Mouse (Mus musculus): Measurements from ENCODE around the gene Lrba.

Lrba gene

DNA sequence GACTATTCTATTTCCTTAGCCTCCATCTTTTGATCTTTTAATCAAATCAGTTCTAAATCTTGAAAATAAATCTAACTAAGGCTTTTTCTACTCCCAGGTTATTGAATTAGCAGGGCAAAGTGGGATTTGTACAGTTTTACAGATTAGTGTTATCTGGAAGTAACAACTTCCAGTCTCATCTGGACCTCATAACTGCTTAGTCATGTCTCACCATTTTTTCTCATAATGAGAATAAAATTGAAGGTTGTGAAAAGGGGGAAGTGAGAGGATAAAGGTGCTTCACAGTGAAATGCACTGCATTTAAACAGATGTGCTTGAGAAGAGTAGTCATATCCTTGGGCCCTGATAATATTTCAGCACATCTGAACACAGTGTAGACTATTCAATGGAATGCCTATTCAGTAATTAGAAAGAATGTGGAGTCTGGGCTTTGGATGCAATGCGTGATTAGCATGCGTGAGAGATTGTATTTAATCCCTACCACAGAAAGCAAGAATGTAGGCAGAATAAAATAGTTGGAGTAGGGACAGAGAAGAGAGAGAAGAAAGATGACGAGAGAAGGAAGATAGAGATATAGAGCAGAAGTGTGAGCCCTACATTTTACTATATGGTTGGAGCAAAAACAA lies 298.5 kb downstream of the Lrba start:
- DNase-seq: no peak

DNA sequence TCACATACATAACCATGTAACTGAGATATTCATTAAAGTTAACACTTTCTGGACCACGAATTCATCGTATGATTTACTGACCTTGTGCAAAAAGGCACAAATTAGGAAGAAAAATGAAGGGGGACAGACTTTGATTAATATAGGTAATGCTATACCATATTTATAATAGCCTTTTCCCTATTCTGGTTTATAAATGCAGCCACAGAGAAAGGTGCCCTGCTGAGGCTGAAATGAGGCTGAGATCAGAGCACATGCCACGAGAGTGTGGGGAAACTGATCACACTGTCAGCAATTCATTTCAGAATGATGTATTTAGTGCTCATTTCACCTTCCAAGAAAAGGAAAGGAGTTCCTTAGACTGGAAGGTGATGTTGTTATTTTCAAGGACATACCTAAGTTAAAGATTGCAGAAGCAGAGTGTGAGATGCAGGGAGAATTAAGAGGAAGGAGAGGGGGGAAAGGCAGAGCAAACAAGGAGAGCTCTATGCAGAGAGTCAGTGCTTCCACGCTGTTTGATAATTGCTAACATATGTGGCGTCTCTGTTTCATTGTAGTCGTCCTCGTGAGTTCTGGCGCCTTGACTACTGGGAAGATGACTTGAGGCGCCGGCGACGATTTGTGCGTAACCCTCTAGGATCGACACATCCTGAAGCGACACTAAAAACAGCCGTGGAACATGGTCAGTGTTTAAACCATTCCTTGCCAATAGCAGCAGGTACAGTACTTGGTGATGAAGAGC lies 307.2 kb downstream of the Lrba start:
- DNase-seq: no peak

DNA sequence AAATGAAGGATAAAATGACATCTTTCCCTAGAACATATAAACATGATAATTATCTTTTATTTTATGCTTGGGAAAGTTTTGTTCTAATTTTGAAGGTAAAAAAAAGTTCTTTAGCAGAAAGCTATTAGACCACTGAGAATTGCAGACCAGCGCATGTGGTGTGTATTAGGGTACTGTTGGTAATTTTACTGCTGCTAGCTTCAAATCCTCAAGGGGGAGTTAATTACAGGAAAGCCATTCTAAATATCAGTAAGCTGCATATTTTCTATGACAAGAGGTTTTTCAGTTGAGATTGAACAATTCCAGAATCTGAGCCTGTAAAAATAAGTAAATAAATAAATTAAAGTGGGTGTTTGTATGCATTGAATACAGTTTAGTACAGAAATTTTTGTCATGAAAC lies 312.3 kb downstream of the Lrba start:
- DNase-seq: no peak

DNA sequence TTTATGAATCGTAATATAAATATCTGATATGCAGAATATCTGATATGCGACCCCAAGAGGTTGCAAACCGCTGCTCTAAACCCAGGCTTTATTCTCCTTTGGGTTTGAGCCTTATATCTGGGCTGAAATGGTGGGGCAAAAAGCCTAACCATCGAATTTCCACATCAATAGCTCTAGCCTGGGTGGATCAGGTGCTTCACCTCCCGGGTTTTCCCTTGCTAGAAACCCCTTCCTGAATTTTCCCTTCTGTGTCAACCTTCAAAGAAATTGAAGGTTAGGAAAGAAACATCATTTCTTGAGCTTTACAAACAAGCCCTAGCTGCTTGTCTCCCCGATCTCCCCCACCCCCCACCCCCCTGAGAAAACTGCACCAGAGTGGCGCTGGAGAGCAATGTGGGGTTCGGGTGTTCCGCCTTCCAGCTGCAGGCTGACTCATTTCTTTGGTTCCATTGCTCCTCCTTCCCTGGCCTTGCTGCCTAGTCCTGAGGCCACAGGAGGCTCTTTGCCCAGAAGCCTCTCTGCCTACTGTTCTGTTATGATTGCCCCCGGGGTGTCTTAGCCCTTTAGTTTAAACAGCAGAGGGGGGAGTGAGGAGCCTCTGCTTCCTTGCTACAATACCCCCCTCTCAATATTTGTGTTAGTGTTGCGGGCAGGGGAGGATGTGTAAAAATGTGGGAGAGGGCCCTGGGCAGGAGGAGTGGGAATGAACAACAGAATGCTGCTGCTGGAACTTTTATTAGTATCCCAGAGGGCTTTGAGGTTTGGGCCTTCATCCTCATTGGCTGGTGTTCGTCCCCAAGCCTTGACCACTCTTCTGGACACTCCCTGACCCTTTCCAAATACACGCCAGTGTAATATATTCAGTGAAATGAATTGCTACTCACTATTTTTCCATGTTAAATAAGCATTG lies 314.4 kb downstream of the Lrba start:
- DNase-seq: peak; percentile 79

DNA sequence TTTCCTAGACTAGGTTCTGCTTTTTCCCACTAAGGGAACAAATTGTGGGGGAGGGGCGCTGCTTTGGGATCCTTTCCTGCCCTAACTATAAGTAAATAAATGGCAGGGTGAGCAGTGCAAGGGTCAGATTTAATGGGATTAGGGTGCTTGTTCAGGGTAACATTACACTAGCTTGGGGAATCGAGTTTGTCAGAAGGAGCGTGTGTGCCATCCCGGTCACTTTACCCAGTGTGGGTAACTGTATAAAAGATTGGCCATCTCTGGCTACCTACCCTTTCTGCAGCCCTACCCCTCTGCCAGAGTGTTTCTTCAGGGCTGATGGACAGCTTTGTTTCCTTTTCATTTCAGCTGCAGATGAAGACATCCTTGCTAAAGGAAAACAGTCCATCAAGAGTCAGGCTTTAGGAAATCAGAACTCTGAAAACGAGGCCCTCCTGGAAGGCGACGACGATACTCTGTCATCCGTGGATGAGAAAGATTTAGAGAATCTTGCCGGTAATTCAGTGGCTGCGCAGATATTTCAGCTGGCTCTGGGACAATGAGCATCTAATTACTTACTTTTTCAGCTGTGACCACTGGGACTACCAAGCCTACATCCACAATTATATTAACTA lies 315.2 kb downstream of the Lrba start:
- DNase-seq: no peak

DNA sequence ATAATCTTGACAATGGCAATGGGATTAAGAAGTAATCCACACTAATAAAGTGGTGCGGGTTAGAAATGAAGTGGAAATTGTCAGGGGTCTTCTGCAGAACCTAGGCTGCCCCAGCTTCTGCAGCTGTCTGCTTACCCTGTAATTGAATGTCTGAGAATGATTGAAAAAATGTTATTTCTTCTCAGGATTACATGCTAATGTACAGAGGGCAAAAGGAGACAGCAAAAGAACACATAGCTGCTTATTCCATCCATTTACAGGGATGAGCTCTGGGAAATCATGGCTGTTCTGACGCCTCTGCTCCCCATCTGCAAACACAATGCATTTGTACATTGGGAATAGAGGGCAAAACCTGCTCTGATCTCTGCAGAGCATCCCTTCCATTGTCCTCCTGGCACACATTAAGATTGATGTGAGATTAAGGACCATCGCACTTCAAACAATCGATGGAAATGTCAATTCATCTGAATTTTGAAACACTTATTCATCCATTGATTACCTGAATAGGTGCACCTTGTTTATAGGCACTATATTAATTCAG lies 316.7 kb downstream of the Lrba start:
- DNase-seq: no peak

DNA sequence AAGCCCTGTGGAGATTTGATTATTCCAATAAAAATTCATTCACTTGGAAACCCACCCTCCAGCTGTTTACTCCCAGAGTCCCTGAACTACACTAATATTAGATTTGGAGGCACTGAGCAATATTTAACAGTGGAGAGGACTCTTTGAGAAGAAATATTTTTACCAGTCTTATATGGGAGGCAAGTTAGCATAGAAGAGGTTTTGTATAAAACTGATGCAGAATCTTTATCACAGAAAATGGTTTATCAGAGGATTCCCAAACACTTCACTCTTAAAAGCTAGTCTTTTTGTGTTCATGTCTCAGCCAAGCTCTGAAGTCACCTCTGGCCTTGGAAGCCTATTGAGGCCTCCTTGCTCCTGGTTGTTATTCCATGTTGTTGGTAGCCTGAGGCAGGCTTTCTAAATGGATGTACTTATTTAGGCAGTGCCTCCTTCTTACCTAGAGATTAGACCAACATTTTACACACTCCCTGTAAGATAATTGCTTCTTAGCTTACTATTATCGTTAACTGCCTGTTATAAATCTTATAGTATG lies 317.4 kb downstream of the Lrba start:
- DNase-seq: no peak

DNA sequence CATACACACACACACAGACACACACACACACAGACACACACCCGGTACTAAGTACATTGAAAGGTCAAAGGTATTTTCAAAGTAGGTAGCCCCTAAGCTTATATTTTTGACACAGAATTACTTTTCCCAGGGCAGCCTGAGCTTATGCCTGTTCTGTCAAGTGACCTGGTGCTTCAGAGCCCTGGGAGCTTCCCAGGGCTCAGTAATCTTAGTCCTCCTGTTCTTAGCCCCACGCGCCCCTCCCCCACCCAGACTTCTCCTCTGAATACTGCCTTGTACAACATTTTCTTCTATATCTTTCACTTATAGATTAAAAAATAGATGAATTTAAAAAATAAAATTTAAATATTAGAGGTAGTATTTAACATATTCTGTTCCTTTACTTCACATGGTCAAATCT lies 320.3 kb downstream of the Lrba start:
- DNase-seq: peak; percentile 82

DNA sequence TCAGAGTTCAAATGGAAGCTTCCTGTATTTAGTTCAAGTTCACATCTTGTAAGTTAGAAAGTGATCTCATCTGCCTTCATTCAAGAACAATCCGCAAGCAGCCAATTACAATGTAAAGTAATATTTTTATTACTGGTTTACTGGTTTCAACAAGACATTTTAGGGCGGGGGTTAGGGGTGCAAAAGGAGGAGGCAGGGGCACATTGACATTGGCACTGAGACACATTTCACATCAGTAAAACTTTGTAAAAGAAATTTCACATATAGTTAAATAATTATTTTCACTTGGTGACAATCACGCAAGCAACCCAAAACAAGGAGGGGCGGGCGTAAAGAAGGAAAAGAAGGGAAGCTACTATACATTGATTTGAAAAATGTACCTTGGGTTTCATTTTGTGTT lies 321.5 kb downstream of the Lrba start:
- no peak for DNase-seq

DNA sequence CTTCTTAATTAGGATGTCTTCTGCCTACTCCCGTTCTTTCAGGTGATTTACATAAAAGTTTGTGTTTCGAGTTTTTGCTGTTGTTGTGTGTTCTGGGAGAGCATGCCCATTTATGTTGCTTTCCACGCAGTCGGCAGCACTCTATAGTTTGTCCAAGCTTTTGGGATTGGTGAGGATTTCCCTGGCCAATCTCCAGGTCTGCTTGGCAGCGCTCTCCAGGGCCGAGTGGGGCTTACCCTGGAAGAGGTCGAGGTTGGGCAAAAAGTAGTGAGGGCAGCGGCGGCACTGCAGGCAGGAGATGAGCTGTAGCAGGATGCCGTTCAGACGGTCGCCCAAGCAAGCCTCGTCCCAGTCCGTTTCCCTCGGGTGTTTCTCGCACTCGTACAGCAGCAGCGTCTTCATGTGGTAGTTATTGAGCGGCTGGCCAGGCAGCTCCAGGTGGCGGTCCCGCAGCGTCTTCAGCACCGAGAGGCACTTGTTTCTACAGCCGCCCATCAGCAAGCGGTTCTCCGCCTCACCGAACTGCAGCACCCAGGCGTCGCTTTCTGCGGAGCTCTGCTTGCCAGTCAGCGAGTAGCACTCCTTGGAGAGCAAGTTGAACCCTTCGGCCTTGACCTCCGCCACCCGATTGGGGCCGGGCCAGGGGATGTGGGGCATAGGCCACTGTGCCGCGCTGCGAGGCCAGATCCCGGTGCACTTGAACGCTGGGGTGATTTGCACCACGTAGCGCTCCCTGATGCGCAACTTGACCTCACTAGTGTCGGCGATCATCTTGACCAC lies 322.2 kb downstream of the Lrba start:
- DNase-seq: peak; percentile 71

DNA sequence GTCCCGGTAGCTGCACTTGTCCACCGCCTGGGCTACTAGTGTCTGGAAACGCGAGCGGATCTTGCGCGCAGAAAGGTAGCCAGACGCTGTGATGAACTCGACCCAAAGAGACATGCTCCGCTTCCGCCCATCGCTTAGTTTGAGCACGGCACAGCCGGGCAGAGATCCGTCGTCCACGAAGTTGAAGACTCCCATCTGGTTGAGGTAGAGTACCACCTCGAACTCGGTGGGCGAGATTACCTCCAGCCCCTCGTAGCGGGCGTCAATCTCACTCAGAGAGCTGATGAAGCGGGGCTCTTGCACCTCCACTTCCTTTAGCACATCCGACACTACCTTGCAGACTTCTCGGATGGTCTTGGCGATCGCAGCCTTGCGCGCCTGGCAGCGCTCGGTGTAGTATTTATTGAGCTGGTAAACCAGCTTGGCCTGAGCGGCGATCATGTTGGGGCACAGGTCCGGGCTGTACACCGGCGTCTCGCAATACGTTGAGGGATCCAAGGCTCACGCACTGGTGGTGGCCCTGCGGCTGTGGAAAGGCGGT lies 322.8 kb downstream of the Lrba start:
- no peak for DNase-seq

DNA sequence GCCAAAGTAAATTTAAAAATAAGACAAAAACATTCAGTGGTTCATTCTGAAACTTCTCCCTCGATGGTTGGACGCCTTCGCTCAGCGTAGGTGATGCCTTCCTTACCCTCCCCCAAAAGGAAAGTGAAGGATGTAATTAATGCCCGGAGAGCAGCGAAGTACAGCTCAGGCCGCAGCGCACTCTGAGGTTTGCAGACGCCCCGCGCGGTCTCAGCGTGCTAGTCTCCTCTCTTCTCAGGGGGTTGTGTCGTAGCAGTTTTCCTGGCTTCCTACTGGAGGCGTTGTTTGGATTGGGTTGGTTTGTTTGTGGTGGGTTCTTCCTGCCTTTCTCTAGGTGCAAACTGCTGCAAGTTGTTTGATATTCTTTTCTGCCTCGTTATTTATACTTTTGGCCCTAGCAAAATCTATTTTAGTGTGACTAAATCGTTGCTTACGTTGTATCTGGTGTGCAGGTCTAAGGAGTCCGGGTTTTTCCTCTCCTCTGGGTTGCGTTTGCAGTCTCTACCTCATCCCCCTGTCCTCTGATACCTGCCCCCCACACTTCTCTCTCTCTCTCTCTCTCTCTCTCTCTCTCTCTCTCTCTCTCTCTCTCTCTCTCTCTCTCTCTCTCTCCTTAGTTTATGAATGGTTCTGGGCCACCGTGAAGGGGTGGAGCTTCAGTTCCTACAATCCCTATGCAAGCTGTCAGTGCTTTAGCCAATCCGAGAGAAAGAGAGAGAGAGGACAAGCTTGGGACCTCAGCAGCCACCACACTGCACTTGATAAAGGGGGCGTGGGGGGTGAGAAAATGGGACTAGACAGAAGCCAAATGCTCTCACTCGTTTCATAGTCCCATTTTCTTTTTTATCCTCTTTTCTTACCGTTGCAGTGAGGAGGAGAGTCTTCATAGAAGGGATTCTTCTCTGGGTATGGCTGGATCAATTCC lies 323.9 kb downstream of the Lrba start, which contains the start of gene Mab21l2:
Gene Mab21l2 (minus strand): TSS at position 539 of the 925 bp plus-strand sequence.
- peak; percentile 98 for DNase-seq

DNA sequence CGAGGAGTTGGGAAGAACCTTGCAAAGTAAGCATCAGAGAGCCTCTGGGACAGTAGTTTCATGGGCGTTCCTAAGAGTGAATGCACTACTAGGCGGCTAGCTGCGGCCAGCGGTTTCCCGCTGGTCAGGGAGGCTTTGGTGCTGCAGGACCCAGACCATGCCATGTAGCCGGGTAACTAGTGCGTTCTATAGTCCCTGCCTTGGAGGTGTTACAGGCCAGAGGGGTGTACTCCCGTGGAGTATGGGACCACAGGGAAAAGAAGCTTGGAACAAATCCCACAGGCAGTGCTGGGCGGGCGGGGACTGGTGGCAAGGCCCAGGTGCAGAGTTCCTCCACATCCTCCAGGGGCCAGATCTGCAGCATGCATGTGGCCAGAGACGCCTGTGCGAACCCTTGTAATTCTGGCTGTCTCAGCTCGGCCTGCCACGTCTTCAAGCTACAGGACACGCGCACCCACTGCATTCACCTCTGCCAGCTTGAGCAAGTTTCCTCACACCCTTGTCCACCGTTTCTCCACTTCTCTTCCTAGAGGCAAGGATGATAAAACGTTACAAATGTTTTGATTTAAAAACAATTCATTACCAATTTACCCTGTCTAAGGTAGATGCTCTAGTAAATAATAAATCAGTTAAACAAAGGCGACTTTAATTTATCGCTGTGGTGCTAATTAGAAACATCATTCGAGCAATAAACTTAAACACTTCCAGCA lies 326.0 kb downstream of the Lrba start:
- peak; percentile 74 for DNase-seq

DNA sequence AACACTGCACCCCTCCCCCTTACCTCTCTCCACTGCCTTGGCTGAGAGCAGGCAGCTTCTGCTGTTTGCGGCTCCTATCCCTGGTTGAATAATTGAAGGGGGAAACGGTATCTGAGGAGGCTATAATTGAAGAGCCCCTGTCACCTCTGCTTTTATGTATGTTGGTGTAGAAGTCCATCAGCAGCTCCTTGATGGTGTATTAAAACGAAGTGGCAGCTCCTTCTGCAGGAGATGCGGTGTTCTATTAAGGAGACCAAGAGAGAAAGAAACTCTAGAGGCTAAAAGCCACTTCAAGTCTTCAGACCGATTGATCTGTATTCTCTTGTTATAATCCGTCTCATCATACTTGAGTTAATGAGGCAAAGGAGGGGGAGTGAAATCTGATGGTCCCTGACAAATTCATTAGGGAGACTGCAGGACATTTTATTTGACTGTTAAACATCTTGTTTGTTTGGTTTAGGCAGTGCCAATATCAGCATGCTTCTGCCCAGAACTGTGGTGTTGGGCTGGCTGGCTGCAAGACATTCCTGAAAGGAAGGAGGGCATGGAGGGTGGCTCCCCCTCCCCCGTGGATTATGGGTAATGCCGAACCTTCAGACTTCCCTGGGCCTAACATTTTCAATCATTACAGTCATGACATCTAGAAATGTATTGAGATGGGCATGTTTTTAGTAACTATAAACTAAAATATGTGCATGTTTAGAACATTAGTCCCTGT lies 326.7 kb downstream of the Lrba start:
- peak; percentile 70 for DNase-seq

DNA sequence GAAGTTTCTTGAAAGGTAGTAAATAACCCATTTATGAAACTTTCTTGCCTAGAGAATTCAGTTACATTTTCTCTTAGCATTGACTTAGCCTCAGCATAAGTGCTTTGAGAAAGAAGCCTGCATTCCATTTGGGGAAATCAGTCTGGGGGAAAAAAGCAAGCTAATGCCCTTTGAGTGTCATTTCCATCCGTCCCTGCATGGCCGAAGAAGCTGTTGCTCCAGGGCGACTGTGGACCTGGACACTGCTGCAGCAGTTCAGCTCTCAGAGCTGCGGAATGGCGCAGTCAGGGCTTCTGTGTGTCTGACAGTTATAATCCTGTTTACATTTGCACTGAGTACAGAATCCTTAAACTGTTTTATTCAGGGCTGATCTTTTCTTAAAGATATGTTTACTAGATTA lies 327.7 kb downstream of the Lrba start:
- DNase-seq: peak; percentile 69

DNA sequence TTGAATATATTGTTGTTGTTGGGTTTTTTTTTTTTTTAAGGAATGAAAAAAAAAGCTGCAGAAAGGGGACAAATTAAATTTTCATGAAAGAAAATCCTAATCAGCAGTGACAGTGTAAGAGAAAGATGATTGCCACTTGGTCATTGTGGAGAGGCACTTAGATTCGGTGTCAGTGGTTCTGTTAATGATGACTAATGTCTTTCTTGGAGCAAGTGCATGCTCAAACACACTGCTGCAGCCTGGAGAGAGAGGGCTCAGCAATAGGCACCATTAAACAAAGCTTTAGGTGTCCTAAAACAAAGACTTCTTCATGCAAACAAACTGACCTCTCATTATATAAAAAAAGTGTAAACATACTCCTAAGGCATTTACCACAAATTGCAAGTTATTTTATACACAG lies 334.5 kb downstream of the Lrba start:
- peak; percentile 74 for DNase-seq

DNA sequence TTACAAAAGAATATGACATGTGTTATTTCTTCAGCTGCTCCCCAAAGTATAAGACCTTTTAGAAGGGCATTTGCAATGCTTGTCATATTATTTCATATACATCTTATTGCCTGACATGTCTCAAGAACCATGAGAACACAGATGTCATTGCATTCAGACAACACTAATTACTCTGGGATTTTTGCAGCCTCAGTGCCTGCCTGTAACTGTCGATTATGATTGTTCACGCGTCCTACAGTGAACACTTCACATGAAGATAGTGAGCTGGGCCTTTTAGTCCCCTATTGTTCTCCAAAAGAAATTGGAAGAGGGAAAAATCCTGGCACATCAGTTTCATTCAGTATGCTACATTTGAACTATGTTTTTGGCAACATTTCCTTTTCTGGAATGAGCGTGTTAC lies 335.2 kb downstream of the Lrba start:
- peak; percentile 88 for DNase-seq

DNA sequence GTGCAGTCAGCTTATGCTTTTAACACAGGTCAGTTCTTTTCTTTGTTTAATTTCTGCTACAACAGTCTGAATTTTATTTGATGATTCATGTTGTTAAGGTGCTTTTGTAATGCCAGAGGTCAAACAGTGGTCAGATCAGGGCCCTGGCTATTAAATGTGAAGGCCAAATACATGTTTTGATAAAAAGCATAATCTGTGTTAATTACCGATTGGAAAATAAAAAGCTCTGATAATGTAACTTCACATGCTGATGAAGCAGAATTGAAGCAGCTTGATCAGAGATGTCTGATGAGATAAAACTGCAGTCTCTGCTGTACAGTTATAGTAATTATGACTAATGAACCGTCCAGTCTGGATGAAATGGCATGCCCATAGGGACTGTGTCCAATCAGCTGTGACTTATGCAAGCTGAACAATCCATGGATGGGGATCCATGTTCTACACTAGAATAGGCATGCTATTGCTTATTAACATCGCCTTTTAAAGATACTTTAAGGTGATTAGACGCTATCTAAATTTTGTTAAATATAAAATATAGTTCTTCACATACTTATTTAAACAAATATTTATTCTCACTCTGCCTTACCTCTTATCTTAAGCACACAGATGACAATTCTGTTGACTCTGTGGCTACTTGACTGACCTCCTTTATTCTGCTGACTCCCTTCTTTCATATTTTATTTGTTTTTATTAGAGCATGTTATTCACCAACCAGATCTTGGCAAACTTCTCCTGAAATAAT lies 336.0 kb downstream of the Lrba start:
- DNase-seq: peak; percentile 81

All from retina, postnatal 1 day (tissue).